Mouse (Mus musculus) MEL-GATA-1-ER (cell line): Measurements from ENCODE around the gene Kifc3.

Source experiments
- DNase-seq: peaks from one replicate; pipeline ENCODE4 v3.0.0-alpha.2; 2012; ENCODE audit warnings: low read depth; ENCODE audit errors: extremely low read depth

Gene Kifc3

DNA sequence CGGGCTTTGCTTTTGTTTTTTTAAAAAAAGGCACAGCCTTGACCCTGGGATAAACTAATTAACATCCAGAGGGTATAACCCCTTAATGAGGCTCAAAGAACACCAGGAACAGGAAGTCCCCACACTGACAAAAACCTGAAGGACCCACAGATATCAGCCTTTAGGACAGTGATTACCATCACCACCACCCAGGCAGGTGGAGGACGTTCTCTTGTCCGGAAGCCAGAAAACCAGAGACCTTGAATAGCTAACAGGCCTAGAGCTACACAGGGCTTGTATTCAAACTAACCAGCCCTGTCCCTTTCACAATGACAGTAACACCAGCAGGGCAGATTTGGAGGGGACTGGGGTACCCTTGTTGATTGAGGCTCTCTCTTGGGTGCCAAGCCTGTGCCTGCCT lies 66.4 kb downstream of the Kifc3 start:
- no peak for DNase-seq

DNA sequence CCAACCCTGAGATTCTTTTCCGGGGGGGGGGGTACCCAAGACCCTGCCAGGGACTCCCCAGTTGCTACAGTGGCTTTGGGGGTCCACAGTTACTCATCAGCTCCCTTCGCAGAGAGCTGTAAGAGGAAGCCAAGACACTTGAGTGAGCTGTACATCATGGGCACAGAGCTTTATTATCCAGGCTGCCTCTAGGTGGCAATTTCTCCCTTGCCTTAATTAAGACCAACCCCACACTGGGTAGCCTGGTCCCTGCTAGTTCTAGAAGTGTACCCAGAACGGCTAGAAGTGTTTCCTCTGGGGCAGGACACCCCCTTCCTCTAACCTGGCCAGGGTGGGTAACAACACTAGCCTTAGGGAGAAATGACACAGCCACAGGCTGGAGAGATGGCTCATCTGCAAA lies 67.4 kb downstream of the Kifc3 start:
- no peak for DNase-seq

DNA sequence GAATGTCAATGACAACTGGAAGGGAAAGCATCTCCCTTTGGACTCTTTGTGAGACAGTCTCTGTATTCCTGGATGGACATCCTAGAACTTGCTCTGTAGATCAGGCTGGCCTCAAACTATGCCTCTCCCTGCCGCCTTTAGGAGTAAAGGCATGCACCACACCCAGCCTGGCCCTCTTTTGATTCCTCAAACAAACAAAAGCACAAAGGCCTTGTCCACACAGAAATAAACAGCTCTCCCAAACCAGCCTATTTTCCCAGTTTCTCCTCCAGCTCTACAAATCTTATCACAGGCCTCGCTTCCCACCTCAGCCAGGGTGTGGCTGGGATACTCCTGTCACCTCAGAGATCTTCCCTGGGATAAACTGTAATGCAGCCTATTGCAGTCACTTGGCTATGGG lies 68.4 kb downstream of the Kifc3 start:
- DNase-seq = no peak

DNA sequence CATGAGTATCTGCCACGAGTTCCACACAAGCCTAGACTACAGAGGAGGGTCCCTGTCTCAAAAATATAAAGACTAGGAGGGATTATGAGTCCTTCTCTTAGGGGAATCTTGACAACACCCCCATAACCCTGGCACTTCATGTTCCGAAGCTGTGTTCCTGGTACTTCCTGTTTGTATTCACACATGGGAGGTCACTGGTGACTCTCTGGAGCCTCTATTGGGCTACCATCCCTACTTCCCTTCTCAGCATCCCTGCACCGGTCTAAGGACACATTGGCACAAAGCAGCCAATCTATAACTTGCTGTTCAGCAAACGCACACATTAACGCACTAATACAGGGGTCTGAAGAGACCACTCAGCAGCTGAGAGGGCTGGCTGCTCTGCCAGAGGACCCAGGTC lies 70.6 kb downstream of the Kifc3 start:
- no peak for DNase-seq

DNA sequence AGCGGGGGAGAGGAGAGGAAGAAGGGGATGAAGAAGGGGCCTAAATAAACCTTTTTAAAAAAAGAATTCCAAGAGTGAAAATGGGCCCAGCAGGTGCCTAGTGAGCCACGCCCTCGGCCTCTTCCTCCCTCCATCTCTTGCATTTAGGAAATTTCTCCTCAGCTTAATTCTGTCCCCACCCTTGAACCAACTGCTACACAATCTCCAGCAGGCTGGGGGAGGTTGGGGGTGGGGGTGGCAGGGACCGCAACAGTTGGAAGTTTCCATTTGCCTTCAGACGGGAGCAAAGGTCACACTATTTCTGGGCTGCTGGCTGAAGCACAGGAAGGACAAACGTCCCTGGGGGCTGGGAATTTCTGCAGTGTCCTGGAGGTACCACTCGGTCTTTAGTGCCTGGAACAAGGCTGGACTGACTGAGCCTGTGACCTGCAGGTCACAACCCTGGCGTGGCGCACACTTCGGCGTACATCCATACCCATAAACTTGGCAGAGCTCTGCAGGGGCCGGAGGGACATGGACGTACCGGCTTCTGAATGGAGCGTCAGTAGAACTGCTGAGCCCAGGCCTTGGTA lies 71.6 kb downstream of the Kifc3 start:
- no peak for DNase-seq

DNA sequence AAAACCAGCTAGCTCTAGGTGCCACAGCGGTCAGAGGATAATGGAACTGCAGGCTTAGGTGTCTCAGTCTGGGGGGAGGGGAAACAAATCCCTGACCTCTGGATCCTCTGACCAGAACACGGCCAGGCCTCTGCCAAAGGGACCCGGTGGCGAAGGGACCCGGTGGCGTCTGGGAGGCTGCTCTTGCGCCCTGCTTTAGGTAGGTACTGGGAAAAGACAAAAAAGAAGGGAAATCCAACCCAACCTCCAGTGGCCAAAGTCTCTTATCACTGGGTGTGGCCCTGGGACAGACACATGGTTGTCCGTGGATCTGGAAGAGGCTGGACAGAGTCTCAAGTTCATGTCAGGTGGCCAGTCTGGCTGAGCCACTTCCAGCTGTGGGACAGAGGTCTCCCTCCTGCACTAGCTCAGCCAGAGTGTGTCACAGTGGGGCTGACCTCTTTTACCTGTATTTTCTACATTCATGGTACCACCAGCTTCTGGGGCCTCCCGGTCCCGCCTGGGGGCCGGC lies 73.8 kb downstream of the Kifc3 start:
- no peak for DNase-seq

DNA sequence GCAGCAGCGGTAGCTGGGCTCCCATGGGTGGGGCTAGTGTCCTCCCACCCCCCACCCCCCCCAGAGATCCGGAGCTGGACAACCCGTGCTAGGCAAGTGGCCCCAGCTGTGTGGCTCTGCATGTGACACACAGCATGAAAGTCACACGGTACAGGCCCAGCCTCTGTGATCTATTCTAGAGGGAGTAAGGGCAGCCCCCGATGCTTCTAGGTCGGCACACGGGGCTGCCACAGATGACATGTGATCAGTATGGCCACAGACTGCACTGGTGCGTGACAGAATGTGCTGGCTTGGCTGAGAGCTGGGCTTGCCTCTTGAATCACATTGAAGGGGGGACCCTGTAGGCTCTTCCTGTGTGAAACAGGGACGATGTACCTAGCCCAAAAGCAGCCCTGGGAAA lies 75.0 kb downstream of the Kifc3 start:
- DNase-seq = no peak

DNA sequence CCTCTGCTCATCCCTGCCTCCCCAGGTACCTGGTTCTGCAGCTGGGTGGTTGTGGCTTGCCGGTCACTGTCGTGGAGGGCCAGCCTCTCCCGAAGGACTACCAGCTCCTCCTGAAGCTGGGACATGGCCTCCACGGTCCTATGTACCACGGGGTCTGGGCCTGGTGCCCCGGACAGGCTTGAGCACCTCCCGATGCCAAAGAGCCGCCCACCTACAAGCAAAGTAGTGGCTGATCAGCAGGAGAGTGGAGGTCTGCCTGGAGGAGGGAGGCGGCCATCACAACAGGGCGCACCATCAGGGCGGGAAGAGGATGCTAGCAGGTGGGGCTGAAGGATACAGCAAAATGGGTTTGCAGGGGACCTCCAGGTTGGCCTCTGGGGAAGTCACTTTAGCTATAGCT lies 76.1 kb downstream of the Kifc3 start:
- DNase-seq = no peak

DNA sequence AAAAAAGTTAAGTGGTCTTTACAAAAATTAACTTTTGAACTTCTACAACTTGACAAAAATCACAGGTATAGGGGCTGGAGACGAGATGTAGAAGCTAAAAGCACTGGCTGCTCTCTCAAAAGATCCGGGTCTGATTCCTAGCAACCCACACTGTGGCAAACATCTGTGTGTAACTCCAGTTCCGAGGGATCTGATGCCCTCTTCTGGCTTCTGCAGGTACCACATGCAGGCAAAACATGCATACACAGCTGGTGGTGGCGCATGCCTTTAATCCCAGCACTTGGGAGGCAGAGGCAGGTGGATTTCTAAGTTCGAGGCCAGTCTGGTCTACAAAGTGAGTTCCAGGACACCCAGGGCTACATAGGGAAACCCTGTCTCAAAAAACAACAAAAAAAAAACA lies 79.2 kb downstream of the Kifc3 start:
- no peak for DNase-seq

DNA sequence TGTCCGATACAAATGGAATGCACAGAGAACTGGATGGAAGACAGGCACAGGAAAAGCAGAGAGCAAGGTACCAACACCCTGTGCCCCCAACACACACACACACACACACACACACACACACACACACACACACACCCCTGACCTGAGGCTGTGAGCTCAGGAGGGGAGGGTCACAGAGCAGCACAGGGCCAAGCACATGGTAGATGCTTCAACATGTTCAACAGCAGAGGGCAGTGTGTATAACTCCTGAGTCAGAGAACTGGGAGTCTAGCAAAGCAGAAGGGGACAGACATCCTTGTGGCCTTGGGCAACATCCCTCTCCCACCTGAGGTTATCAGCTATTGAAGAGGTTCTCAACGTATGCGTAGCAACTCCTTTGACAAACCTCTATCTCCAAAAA lies 88.9 kb downstream of the Kifc3 start:
- peak; percentile 20 for DNase-seq

DNA sequence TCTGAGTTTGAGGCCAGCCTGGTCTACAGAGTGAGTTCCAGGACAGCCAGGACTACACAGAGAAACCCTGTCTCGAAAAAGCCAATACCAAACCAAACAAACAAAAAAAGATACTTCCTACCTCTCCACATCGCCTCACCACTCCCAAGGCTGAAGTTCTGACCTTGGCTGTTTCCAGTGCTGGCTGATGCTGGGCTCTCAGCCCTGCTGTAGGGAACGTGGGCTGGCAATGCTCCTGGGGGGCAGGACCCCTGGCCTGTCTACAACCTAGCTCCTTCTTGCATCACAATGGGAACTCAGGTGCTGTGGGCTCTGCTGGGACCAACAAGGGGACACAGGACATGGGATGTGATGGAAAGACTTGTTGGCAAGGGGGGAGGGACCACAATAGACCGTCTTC lies 89.5 kb downstream of the Kifc3 start:
- DNase-seq = no peak

DNA sequence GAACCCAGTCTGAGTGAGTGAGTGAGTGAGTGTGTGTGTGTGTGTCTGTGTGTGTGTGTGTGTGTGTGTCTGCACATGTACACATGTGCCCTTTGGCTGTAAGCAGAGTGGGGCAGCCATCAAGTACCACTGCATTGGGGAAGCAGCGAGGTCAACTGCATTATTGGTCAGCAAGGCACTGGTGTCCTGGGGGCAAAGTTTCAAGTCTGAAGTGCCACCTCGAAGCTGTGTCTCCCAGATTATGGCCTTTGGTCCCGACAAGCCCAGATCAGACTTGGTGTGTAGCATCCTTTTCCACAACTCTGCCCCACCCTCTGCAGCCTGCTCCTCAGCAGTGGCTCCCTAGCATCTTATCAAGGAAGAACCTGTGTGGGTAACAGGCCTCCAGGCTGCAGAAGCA lies 90.0 kb downstream of the Kifc3 start:
- no peak for DNase-seq

DNA sequence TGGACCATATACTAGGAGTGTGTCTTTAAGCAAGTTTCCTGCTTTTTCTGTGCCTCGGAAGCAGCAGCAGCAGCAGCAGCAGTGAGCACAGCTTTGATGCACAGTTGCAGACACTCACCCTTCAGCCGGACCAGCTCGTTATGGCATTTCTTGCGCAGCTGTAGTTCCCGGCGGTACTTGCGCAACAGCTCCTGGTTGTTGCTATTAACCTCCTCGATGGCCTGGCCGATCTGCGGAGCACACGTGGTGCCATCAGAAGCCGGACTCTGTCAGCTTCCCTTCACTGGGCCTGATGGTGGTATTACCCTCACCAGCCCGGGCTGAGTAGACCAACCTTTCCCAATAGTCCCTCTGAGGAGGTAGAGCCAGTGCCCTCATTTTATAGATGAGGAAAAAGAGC lies 95.3 kb downstream of the Kifc3 start:
- no peak for DNase-seq

DNA sequence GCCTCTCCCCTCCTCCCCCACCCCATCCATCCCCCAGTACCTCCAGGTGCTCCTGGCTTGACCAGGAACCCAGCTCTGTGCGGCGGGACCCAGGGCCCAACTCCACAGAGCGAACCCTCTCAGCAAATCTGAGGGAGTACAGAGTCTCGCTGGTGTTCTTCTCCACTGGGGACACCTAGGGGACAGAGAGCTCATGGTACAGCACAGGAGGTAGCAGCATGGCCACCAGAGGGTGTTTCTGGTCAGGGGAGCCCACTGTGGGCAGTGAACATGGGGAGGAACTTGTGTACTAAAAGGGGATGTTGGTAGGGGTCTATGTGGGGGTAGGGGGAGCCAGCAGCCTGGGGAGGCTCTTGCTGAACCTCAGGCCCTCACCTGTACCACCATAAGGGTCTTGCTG lies 100.6 kb downstream of the Kifc3 start:
- DNase-seq = no peak

DNA sequence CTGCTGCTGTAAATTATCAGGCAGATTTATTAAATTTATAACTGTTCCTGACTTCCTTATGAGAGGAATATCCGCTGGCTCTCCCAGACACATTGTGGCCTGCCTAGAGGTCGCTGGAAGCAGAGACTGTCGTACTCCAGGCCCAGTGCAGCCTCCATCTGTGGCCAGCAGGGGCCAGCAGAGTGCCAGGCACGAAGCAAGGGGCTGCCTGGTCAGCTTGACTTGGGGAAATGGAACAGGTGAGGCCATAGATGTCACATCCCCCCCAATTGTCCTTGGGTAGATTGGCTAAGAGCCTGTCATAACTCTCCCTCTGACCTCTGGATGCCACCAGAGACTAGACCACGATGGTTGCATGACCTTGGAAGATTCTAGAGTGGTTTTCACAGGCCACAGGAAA lies 103.6 kb downstream of the Kifc3 start:
- no peak for DNase-seq

DNA sequence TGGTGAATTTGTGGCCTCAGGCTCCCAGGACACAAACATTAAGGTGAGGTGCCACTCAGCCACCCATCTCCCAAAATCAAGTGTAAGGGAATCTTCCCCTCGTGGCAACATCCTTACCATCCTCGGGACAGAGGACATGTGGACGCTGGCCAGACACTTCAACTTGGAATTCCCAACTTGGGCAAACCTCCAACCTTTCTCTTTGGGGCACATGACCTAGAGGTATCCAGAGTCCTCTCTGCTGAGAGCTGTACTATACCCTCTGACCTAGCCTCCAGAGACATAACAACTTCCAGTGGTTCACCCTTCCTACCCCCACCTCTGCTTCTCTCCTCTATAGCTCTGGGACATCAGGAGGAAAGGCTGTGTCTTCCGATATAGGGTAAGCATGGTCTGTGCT lies 109.0 kb downstream of the Kifc3 start:
- no peak for DNase-seq

DNA sequence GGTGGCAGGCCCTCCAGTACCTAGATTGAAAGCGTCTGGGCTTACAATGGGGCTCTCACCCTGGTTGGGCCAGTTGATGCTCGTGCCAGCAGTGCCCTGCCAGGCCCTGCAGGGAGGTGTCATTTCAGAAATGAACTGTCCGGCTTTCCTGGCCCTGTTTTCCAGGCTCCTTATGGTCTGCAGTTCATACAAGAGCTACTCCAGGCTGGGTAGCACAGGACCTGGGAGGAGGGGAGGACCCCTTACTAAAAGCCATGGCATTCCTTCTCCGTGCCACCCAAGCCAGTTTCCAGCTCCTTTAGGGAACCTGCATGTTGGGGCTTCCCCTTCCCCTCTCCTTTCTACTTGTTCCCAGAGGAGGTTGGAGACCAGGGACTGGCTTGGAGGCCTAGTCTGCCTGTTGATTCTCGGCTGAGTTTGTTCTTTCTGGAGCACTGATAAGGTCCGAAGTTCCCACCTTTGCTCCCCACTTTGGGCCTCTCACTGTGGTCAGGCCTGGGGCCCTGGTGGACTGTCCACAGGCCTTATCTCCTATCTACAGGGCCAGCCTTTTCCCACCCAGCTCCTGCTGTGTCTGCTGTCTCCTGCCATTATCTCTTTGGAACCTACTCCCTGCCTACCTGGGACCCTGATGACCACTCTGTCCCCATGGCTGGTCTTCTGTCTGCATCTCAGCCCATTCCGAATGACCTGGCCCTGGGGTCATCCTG lies 117.0 kb downstream of the Kifc3 start:
- DNase-seq = no peak

DNA sequence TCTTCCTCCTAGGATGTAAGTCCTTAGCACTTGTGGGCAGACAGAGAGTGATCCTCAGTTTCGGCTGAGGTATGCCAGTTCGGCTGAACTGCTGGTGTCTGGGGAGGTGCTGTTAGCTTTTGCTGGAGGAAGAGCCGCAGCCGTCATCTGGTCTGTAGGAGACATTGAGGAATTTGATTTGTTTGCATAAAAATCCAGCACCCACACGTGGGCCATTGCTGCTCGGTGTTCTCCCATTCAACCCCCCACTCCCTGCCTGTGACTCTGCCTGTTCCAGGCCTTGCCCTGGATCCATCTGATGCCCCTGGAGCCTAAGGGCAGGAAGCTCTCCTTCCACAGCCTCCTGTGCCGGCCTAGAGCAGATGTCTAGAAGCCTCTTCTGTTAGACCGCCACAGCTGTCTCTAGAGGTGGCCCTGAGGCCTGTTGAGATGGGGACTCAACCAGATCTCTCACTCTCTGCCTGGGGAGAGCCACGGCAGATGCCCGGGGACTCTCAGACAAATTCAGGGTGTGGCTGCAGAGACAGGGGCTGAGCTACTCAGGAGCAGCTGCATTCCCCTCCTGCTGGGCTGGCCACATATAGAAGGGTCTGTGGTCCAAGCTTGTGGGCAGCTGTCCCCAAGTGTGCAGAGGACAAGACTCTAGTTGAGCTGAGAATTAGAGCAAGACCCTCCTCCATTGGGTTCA lies 117.7 kb downstream of the Kifc3 start:
- no peak for DNase-seq

DNA sequence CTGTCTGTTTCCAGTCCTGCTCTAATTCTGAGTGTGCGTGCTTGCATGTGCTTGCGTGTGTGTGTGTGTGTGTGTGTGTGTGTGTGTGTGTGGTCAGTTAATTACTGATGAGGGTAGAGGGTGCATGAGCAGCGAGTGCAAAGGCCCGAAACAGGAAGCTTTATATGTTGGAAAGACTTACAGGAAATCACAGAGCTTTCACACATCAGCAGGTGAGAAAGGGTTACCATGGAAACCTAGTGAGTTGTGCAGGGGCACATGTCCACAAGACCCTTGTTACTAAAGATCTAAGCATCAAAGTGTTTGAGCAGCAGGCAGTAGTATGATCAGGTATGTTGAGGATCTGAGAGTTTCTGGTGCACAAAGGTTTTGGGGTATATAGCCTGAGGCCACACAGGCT lies 118.4 kb downstream of the Kifc3 start:
- no peak for DNase-seq

DNA sequence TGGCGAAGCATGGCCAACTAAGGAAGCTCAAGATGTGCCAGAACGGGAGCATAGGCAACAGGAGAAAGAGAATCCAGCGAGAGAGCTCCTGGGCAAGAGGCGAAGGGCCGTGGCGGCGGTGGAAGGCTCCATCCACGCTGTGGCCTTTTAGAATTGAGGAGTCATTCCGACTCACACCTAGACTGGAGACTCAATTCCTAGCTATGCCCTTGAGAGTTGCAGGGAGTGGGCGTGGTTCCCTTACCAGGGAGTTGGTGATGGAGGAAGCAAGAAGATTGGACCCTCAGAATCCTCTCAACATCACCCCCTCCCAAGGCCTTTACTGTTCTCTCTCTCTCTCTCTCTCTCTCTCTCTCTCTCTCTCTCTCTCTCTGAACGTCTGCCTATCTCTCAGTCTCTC lies 121.0 kb downstream of the Kifc3 start:
- peak; percentile 24 for DNase-seq

DNA sequence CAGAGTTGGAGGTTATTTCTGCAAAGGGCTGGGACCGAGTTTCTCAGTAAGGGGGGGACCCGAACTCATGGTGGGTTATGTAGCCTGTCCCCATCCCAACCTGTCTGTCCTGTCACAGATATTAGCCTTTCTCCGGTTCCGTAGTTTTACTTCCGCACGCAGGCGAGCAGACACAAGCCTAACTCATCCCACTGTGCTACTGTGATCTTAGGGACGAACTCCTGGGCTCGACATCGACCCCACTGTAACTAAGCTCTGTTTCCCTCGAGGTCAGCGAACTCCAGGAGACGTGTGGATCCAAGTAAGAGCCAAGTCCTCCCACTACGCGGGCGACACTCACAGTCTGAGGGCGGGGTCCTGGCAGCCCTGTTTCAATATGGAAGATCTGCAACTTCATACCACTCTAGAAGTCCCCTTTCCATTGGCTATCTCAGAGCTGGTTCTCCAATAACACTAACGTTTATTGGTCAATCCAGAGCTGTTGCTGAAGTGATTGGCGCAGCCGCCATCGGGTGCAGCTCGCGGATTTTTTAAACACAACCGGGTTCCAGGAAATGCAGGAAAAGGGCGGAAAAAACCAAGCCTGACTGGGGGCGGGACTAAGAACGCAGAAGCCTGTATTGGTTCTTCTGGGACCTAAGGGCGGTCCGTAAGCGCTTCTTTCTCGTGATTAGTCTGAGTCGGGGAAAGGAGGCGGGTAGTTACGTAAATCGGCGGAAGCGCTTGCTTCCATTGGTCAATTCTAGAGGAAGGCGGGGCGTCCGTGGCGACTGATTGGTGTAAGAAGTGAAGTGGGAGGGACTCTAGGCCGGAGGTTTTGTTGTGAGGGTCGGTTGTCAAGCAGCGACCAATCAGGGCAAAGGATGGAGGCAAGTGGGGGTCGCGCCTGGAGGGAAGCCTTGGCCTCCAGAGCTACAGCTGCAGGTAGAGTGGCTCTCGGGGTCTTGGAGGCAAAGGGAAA lies 122.0 kb downstream of the Kifc3 start, which contains the start of gene Katnb1:
Katnb1 (plus strand) TSS at position 806 of the 961 bp plus-strand sequence.
- DNase-seq = peak; percentile 99

DNA sequence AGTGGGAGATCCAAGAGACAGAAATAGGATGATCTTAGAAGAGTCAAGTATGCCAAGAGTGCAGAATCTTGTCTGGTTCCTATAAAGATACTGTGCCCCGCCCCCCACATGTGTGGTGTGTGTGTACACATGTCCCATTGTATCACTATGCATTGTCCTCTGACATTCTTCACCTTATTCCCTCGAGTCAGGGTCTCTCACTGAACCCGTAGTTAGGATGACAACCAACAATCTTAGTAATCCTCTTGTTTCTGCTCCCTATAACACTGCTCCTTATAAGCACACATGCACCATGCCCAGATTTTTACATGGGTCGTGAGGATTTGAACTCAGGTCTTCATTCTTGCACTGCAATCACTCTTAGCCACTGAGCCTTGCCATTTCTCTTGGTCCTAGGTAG lies 123.3 kb downstream of the Kifc3 start:
- DNase-seq = no peak
